Mouse (Mus musculus): ENCODE measurements at regions not wholly inside any gene's neighbourhood (a gene's known extent, or its start where the extent isn't known, plus 50 kb on each side); places are given as distances from the start of the nearest gene placed in this dataset.
"Not testable (repeated sequence)": the region's sequence is repeated elsewhere in the genome, so short reads cannot be mapped to it uniquely, and the experiment has no call there.

- WGBS (ENCODE audit: insufficient replicate concordance), result 42% methylated on average over 2 of the region's 2 CpGs
- Histone ChIP-seq H3K36me3 (replicated peaks; ENCODE audit: insufficient read depth, low read length) (no peaks in the 10 kb centered on the region), H3K4me2 (ENCODE audit: low read depth, low read length) (no peak overlapping the region), H3K9me3 (ENCODE audit: low read length) (no peaks in the 10 kb centered on the region), H3K9ac (replicated peaks) (no peak overlapping the region), H3K27ac (ENCODE audit: low read depth) (no peak overlapping the region), H3K4me1 (ENCODE audit: insufficient read depth) (0 out of 2 replicates have a peak, but pooled peaks cover 3% of the 10 kb centered on the region), H3K27me3 (ENCODE audit: insufficient read depth, low read length) (no peaks in the 10 kb centered on the region), H3K4me3 (ENCODE audit: low read depth, low read length) (no peak overlapping the region)
- ATAC-seq (no peak), DNase-seq (no peak)
- TF ChIP-seq EP300 (IDR thresholded peaks at IDR 0.05; ENCODE audit: low read depth) (no peak), CTCF (IDR thresholded peaks at IDR 0.05; ENCODE audit: low read depth) (no peak)
These were observed 55.6 kb upstream of the Zfp366 start for GRCm38 (mm10) chr13:99128979-99129378.

- ATAC-seq (no peak), DNase-seq (no peak)
- H3K4me2 ChIP-seq (ENCODE audit: low read depth, low read length), result no peak overlapping the region
- no peaks in the 10 kb centered on the region for H3K36me3 ChIP-seq (replicated peaks; ENCODE audit: insufficient read depth, low read length)
- H3K9me3 ChIP-seq (ENCODE audit: low read length), result no peaks in the 10 kb centered on the region
- no peak overlapping the region for H3K9ac ChIP-seq (replicated peaks)
- H3K4me3 ChIP-seq (ENCODE audit: low read depth, low read length), result no peak overlapping the region
- TF ChIP-seq CTCF (IDR thresholded peaks at IDR 0.05; ENCODE audit: low read depth), result no peak
- no peaks in the 10 kb centered on the region for H3K27me3 ChIP-seq (ENCODE audit: insufficient read depth, low read length)
- H3K4me1 ChIP-seq (ENCODE audit: insufficient read depth), result 0 out of 2 replicates have a peak, but pooled peaks cover 3% of the 10 kb centered on the region
- WGBS (ENCODE audit: insufficient replicate concordance), result 73% methylated on average over 5 of the region's 5 CpGs
- no peak overlapping the region for H3K27ac ChIP-seq (ENCODE audit: low read depth)
These were observed 56.3 kb upstream of the Zfp366 start for GRCm38 (mm10) chr13:99128284-99128691.

GRCm38 (mm10) chr13:99127716-99128115, 56.9 kb upstream of the Zfp366 start:
- no peaks in the 10 kb centered on the region for H3K9me3 ChIP-seq (ENCODE audit: low read length)
- no peak overlapping the region for H3K4me3 ChIP-seq (ENCODE audit: low read depth, low read length)
- no peak overlapping the region for H3K9ac ChIP-seq (replicated peaks)
- 0 out of 2 replicates have a peak, but pooled peaks cover 3% of the 10 kb centered on the region for H3K4me1 ChIP-seq (ENCODE audit: insufficient read depth)
- H3K36me3 ChIP-seq (replicated peaks; ENCODE audit: insufficient read depth, low read length), result no peaks in the 10 kb centered on the region
- no peaks in the 10 kb centered on the region for H3K27me3 ChIP-seq (ENCODE audit: insufficient read depth, low read length)
- TF ChIP-seq CTCF (IDR thresholded peaks at IDR 0.05; ENCODE audit: low read depth) (no peak), EP300 (IDR thresholded peaks at IDR 0.05; ENCODE audit: low read depth) (no peak)
- ATAC-seq, result no peak
- H3K27ac ChIP-seq (ENCODE audit: low read depth), result no peak overlapping the region
- no peak overlapping the region for H3K4me2 ChIP-seq (ENCODE audit: low read depth, low read length)
- WGBS (ENCODE audit: insufficient replicate concordance), result 69% methylated on average over 5 of the region's 5 CpGs
- DNase-seq, result no peak

DNA sequence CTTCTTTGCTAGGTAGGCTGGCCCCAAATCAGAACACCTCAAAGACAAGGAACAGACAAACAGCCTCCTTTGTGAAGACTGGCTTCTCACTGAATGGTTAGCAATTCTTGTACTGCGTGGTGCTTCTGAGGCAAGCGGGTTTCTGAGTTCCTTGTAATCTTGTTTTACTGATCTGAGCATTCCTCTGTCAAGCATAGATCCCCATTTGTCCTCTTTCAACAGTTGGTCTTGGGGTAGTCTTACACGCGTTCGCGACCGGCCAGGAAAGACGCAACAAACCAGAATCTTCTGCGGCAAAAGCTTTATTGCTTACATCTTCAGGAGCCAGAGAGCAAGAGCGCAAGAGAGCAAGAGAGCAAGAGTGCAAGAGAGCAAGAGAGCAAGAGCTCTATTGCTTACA, 57.7 kb upstream of the Zfp366 start:
- ATAC-seq; H3K4me1 ChIP-seq (ENCODE audit: insufficient read depth); H3K27ac ChIP-seq (ENCODE audit: low read depth); H3K4me2 ChIP-seq (ENCODE audit: low read depth, low read length); H3K36me3 ChIP-seq (replicated peaks; ENCODE audit: insufficient read depth, low read length); H3K27me3 ChIP-seq (ENCODE audit: insufficient read depth, low read length); H3K9me3 ChIP-seq (ENCODE audit: low read length); DNase-seq; H3K4me3 ChIP-seq (ENCODE audit: low read depth, low read length); H3K9ac ChIP-seq (replicated peaks): not testable (repeated sequence)
- 94% methylated on average over 10 of the region's 10 CpGs for WGBS (ENCODE audit: insufficient replicate concordance)

DNA sequence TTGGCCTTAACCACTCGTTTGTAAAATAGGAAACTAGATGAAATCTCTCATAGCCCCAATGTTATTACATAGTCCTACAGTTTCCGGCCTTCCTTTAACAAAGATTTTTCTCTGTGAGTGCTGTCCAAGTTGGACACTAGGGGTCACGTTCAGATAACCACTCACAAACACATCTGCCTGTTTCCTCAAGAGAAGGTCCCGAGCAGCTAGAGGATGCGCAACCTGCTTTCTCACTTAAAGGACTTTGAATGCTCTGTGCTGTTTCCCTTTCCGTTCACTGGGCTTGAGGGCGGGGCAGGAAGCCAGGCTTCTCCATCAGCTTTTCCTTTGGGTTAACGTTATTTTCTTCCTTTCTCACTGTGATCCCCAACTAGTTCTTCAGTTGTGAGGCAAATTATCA, 58.1 kb upstream of the Zfp366 start:
- Histone ChIP-seq H3K36me3 (replicated peaks; ENCODE audit: insufficient read depth, low read length) (no peaks in the 10 kb centered on the region), H3K4me3 (ENCODE audit: low read depth, low read length) (no peak overlapping the region), H3K9me3 (ENCODE audit: low read length) (no peaks in the 10 kb centered on the region), H3K27me3 (ENCODE audit: insufficient read depth, low read length) (no peaks in the 10 kb centered on the region), H3K27ac (ENCODE audit: low read depth) (no peak overlapping the region), H3K9ac (replicated peaks) (no peak overlapping the region), H3K4me1 (ENCODE audit: insufficient read depth) (0 out of 2 replicates have a peak, but pooled peaks cover 3% of the 10 kb centered on the region), H3K4me2 (ENCODE audit: low read depth, low read length) (no peak overlapping the region)
- WGBS (ENCODE audit: insufficient replicate concordance), result 59% methylated on average over 8 of the region's 8 CpGs
- DNase-seq (no peak), ATAC-seq (no peak)
- no peak for TF ChIP-seq EP300 (IDR thresholded peaks at IDR 0.05; ENCODE audit: low read depth)
- TF ChIP-seq CTCF (IDR thresholded peaks at IDR 0.05; ENCODE audit: low read depth), result no peak

- 56% methylated on average over 1 of the region's 1 CpGs for WGBS (ENCODE audit: insufficient replicate concordance)
- no peaks in the 10 kb centered on the region for H3K36me3 ChIP-seq (replicated peaks; ENCODE audit: insufficient read depth, low read length)
- H3K27ac ChIP-seq (ENCODE audit: low read depth), result no peak overlapping the region
- DNase-seq, result no peak
- H3K9ac ChIP-seq (replicated peaks), result no peak overlapping the region
- no peak for TF ChIP-seq EP300 (IDR thresholded peaks at IDR 0.05; ENCODE audit: low read depth)
- TF ChIP-seq CTCF (IDR thresholded peaks at IDR 0.05; ENCODE audit: low read depth), result peak; percentile 77
- H3K4me1 ChIP-seq (ENCODE audit: insufficient read depth), result 0 out of 2 replicates have a peak, but pooled peaks cover 3% of the 10 kb centered on the region
- H3K4me2 ChIP-seq (ENCODE audit: low read depth, low read length), result no peak overlapping the region
- H3K27me3 ChIP-seq (ENCODE audit: insufficient read depth, low read length), result no peaks in the 10 kb centered on the region
- ATAC-seq, result 0 out of 2 replicates have a peak, but pooled peaks have one; percentile 27
- H3K9me3 ChIP-seq (ENCODE audit: low read length), result no peaks in the 10 kb centered on the region
- no peak overlapping the region for H3K4me3 ChIP-seq (ENCODE audit: low read depth, low read length)
These were observed 58.7 kb upstream of the Zfp366 start for GRCm38 (mm10) chr13:99125946-99126345.
